Mouse (Mus musculus) hindbrain, embryonic 13.5 days (tissue): Measurements from ENCODE around the gene Shd. TPM values are rescaled to one million over a fixed set of nuclear protein-coding genes. Genes with fewer than 3 reads are reported as not detected.
"Not testable (repeated sequence)": the region's sequence is repeated elsewhere in the genome, so short reads cannot be mapped to it uniquely, and the experiment has no call there.

ENCODE experiments used
- ATAC-seq: fragments of 200-750 bp; cut with Nextera tagmentation; 2 replicates; pipeline ENCODE4 v1.8.0; 2017; ENCODE audit warnings: moderate TSS enrichment; ENCODE audit not compliant: low FRiP score
- H3K27ac ChIP-seq: fragments of 300-500 bp; sonication (generic); 2 replicates; pipeline ENCODE4 v1.5.1; 2015; ENCODE audit warnings: inconsistent platforms, mild to moderate bottlenecking, moderate library complexity
- H3K27me3 ChIP-seq: fragments of 300-500 bp; sonication (generic); 2 replicates; pipeline ENCODE4 v1.6.1; 2015; ENCODE audit warnings: mild to moderate bottlenecking, inconsistent platforms
- H3K36me3 ChIP-seq: fragments of 300-500 bp; sonication (generic); 2 replicates; pipeline ENCODE4 v1.6.1; 2015; ENCODE audit warnings: mild to moderate bottlenecking, inconsistent platforms
- H3K4me1 ChIP-seq: fragments of 300-500 bp; sonication (generic); replicated peaks from 2 replicates; pipeline ENCODE4 v1.6.1; 2015; ENCODE audit warnings: inconsistent platforms
- H3K4me2 ChIP-seq: fragments of 300-500 bp; sonication (generic); 2 replicates; pipeline ENCODE4 v1.6.1; 2015; ENCODE audit warnings: inconsistent platforms, mild to moderate bottlenecking, moderate library complexity
- H3K4me3 ChIP-seq: fragments of 300-500 bp; sonication (generic); 2 replicates; pipeline ENCODE4 v1.5.1; 2015; ENCODE audit warnings: mild to moderate bottlenecking, inconsistent platforms
- H3K9ac ChIP-seq: fragments of 300-500 bp; sonication (generic); 2 replicates; pipeline ENCODE4 v1.6.1; 2015; ENCODE audit warnings: mild to moderate bottlenecking, inconsistent platforms
- H3K9me3 ChIP-seq: fragments of 300-500 bp; sonication (generic); 2 replicates; pipeline ENCODE4 v1.6.1; 2016; ENCODE audit warnings: inconsistent platforms
- WGBS: fragments of 180-500 bp; shearing (Covaris S2); methylation state at CpG from one replicate; pipeline ENCODE4 v1.1.7; 2015; 5-methylcytosine and 5-hydroxymethylcytosine counted together
- polyA plus RNA-seq: library from polyadenylated mRNA; unstranded; fragments of >200 nt; fragmentation: Nextera tagmentation; extraction: Ambion mirVana; gene quantifications from 2 replicates; pipeline ENCODE4 v1.2.1, GENCODE M21; 2015

Shd gene
- 170 and 182 TPM in 2 replicates for polyA plus RNA-seq

DNA sequence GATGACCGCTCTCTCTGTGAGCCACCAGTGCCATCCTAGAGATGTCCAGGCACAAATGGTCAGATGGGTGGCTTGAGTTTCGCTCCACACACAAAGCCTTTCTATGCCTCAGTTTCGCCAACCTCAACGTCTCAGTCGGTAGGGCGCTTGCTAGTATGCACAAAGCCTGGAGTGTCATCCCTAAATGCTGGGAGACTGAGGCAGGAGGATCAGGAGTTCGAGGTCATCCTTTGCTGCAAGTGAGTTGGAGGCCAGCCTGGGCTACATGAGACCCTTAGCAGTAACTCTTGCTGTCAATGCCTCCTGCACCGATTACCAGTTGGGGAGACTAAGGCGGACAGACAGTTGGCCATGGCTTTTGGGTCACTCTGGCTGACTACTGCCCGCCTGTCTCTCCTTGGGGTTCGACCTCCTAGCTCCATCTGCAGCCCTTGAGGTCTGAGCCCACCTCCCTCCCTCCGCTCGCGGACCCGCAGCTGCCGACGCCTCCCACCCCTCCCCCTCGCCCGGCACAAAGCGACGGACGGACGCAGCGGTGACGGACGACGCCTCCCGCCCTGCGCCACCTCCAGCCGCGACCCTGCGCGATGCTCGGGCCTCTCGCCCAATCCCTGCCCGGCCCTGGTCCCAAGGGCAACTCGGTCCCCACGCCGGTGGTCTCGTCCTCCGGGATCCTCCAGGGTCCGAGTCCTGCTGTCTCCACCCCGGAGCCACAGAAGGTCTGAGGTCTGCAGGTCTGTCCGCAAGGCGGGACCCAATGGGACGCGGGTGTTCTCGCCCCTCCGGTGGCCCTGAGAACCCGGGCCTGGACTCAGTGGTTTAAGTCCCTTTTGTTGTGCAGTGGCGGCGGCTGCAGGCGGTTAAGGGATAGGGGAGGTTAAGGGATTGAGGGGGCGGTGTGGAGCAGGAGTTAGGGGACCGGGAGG lies at the start of gene Shd:
TSS of gene Shd (plus strand) at position 502 of the 926 bp plus-strand sequence.
- H3K9me3 ChIP-seq, result no peaks in the 10 kb centered on the region
- H3K27ac ChIP-seq, result peak within 1 kb of the TSS; percentile 96
- H3K9ac ChIP-seq, result peak within 1 kb of the TSS; percentile 91
- peak within 1 kb of the TSS; percentile 70 for H3K4me3 ChIP-seq
- peaks cover 63% of the 10 kb centered on the region for H3K4me1 ChIP-seq
- ATAC-seq, result peak; percentile 47
- H3K4me2 ChIP-seq, result peak within 1 kb of the TSS; percentile 87
- H3K36me3 ChIP-seq, result peaks cover 54% of the 10 kb centered on the region
- H3K27me3 ChIP-seq, result no peaks in the 10 kb centered on the region
- 8% methylated on average over 53 of the region's 55 CpGs for WGBS

DNA sequence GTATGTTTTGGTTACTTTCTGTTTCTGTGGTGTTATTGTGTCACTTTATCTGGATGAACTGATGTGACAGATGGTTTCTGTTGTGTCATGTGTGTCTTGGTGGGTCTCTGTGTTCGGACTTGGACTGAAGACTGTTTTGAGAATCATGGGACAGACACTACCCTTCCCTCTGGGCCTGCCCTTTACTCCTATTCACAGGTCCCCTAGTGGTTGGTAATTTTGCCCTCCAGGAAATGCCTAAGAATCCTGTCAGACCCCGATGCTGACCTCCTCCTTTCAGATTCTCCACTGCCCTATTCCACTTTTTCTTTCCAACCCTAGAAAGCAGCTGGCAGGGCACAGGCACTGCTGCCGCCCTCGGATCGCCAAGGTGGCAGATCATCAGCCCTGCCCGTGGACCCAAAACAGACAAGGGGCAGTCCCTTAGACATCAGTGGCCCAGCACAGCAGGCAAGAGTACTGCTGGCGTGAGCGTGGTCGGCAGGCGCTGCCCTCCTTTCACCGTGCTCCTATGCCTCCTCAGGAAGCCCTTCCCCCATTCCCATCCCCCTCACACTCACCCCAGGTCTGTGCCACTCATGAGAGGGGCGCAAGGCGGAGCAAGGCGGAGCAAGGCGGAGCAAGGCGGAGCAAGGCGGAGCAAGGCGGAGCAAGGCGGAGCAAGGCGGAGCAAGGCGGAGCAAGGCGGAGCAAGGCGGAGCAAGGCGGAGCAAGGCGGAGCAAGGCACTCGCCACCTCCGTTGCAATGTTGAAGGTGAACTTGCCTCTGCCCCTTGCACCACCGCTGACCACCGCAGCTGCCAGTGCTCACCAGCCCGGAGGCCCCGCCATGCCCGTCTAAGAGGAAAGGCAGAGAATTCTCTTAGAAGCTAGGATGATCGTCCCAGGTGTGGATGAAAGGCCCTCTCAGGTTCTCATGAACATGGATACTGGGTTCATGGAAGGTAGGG lies 38.4 kb upstream of the Shd start:
- 1% methylated on average over 33 of the region's 33 CpGs for WGBS
- Histone ChIP-seq H3K27ac (peak overlapping the region; percentile 90), H3K36me3 (no peaks in the 10 kb centered on the region), H3K4me3 (peak overlapping the region; percentile 58), H3K4me1 (peaks cover 10% of the 10 kb centered on the region), H3K9ac (peak overlapping the region; percentile 84), H3K27me3 (no peaks in the 10 kb centered on the region), H3K4me2 (peak overlapping the region; percentile 73), H3K9me3 (0 out of 2 replicates have a peak, but pooled peaks cover 2% of the 10 kb centered on the region)
- peak; percentile 98 for ATAC-seq

DNA sequence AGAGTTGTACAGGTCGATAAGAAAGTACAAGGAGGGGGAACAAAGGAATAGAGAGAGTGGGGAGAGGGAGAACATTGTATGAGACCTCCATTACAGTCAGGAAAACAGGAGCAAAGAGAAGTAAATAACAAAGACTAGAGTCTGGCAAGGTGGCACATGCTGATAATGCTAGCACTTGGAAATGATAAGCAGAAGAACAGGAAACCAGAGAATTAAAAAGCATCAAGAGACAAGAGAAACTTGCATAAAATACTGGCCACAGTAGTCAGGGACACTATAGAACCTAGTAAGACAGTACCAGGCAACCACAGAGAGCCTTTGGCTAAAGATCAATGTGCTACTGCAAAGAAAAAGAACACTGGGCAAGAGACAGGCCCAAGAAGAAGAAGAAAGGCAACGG lies 37.6 kb upstream of the Shd start:
- H3K9me3 ChIP-seq, result 0 out of 2 replicates have a peak, but pooled peaks cover 6% of the 10 kb centered on the region
- H3K4me2 ChIP-seq, result peak overlapping the region; percentile 73
- no peaks in the 10 kb centered on the region for H3K27me3 ChIP-seq
- peaks cover 10% of the 10 kb centered on the region for H3K4me1 ChIP-seq
- H3K36me3 ChIP-seq, result no peaks in the 10 kb centered on the region
- H3K9ac ChIP-seq, result no peak overlapping the region; the same call in 1 of the 2 replicates
- no peak overlapping the region for H3K27ac ChIP-seq
- WGBS, result 80% methylated on average over 2 of the region's 2 CpGs
- peak overlapping the region; percentile 58 for H3K4me3 ChIP-seq
- ATAC-seq, result no peak

DNA sequence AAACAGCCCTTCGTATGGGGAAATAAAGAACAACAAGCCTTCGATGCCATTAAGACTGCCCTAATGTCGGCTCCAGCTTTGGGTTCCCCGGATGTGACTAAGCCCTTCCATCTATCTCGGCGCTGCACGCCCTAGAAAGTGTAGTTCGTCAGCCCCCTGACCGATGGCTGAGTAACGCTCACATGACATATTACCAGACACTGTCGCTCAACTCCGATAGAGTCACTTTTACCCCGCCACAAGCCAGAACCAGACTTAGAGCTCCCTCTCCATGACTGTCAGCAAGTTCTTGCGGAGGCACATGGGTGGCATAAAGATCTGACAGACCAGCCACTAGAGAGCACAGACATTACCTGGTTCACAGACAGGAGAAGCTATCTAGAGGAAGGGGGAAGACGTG lies 37.1 kb upstream of the Shd start:
- H3K27me3 ChIP-seq, result no peaks in the 10 kb centered on the region
- H3K4me3 ChIP-seq, result no peak overlapping the region
- no peak overlapping the region for H3K9ac ChIP-seq
- peaks cover 10% of the 10 kb centered on the region for H3K4me1 ChIP-seq
- H3K36me3 ChIP-seq, result peaks cover 3% of the 10 kb centered on the region; the same call in 1 of the 2 replicates
- H3K27ac ChIP-seq, result no peak overlapping the region
- 97% methylated on average over 15 of the region's 15 CpGs for WGBS
- ATAC-seq, result no peak
- H3K9me3 ChIP-seq, result peaks cover 9% of the 10 kb centered on the region; the same call in 1 of the 2 replicates
- peak overlapping the region; percentile 73; the same call in 1 of the 2 replicates for H3K4me2 ChIP-seq

DNA sequence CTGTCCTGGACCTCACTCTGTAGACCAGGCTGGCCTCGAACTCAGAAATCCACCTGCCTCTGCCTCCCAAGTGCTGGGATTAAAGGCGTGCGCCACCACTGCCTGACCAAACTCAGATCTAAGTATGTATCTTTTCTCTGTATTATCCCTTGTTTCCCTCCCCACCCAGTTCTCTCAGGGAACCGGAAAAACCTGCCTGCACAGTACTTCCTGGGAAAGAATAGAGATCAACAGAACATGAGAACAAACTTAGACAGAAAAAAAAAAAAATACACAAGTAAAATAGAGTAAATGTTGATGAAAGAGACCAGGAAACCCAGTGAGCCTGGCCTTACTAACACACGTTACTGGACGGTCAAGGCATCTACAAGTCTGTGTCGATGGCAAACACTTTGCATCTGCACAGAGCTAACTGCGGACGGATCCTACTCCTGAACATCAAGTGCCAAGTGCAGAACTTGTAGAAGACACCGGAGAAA lies 25.8 kb upstream of the Shd start:
- Histone ChIP-seq H3K36me3 (peaks cover 17% of the 10 kb centered on the region), H3K4me2 (peak overlapping the region; percentile 74), H3K4me3 (peak overlapping the region; percentile 51), H3K4me1 (peaks cover 12% of the 10 kb centered on the region), H3K9ac (peak overlapping the region; percentile 75), H3K27ac (peak overlapping the region; percentile 95)
- not testable (repeated sequence) for ATAC-seq, H3K27me3 ChIP-seq, H3K9me3 ChIP-seq
- WGBS, result 37% methylated on average over 10 of the region's 10 CpGs

DNA sequence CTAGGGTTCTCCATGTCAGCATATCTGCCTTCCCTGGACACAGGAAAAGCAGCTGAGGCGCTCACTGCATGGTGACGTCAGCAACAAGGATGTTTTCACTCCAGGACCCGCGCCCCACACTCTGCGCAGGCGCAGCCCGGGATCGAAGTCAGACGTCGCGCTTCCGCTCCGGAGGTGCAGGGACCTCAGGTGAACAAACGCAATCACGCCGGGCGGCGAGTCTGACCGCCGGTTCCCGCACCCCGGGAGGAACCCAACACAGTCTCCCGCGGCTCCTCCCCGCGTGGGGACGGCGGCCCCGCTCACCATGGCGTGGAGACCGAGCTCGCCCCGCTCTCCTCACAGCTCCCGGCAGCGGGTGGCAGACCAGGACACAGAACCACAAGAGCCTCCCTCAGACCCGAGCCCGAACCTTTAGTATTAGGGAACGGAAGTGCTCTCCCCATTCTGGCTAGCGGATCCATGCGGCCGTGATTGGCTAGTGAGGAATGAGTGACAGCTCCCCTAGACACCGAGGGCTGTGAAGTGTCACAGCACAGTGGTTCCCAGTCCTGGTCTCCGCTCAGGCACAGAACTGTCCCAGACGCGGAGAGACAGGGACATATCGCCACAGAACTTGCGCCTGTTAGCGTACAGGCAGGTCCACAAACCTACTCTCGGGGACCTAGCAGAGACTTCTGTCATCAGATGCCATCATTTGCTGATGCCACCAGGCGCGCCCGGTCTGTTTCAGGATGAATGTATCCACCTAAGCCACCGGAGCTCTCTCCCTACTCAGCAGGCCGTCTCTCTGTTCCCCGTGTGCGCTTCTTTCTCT lies 25.2 kb upstream of the Shd start:
- under 1% methylated on average over 56 of the region's 56 CpGs for WGBS
- ATAC-seq, result peak; percentile 99
- H3K27me3 ChIP-seq, H3K9me3 ChIP-seq: not testable (repeated sequence)
- H3K27ac ChIP-seq, result peak overlapping the region; percentile 95
- peaks cover 10% of the 10 kb centered on the region for H3K36me3 ChIP-seq
- H3K9ac ChIP-seq, result peak overlapping the region; percentile 75
- H3K4me1 ChIP-seq, result peaks cover 12% of the 10 kb centered on the region
- H3K4me2 ChIP-seq, result peak overlapping the region; percentile 74
- H3K4me3 ChIP-seq, result peak overlapping the region; percentile 51

DNA sequence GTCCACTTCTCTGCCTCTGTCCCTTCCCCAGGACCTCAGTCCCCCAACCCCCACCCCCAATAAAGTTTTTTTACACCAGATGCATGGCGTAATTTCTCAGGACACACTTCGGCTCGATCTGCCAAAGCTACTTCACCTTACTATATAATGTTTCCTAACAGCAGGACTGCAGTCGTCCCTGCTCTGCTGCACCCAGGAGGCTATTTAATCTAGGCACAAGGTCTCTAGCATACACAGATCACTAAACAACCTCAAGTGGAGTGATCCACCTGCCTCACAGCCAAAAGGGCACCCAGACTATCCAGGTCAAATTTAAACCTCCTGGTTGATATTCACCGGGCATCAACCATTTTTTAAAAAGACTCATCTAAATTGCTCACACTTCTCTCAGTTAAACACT lies 24.6 kb upstream of the Shd start:
- peaks cover 4% of the 10 kb centered on the region; the same call in 1 of the 2 replicates for H3K9me3 ChIP-seq
- H3K27ac ChIP-seq, result peak overlapping the region; percentile 95
- H3K9ac ChIP-seq, result peak overlapping the region; percentile 75
- H3K27me3 ChIP-seq, result 0 out of 2 replicates have a peak, but pooled peaks cover 3% of the 10 kb centered on the region
- H3K4me3 ChIP-seq, result peak overlapping the region; percentile 51
- peak overlapping the region; percentile 74 for H3K4me2 ChIP-seq
- no peak for ATAC-seq
- peaks cover 4% of the 10 kb centered on the region for H3K36me3 ChIP-seq
- peaks cover 12% of the 10 kb centered on the region for H3K4me1 ChIP-seq
- WGBS, result 35% methylated on average over 5 of the region's 5 CpGs

DNA sequence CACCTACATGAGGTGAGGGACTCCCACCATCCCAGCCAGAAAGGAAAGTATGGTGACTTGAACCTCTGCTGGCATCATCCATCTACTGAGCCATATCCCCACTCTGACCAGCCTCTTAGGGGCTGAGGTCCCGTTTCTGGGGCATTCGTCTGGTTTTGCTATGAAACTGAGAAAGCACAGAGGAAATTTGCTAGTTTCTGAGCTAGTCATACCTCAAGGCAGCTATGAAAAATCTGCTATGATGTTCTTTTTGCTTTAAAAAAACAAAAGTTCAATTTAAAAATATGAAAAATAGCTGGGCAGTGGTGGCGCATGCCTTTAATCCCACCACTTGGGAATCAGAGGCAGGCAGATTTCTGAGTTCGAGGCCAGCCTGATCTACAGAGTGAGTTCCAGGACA lies 21.6 kb upstream of the Shd start:
- peaks cover 12% of the 10 kb centered on the region for H3K4me1 ChIP-seq
- H3K4me2 ChIP-seq, result no peak overlapping the region
- H3K9ac ChIP-seq, result no peak overlapping the region
- no peaks in the 10 kb centered on the region for H3K9me3 ChIP-seq
- H3K36me3 ChIP-seq, result no peaks in the 10 kb centered on the region
- WGBS, result 93% methylated on average over 4 of the region's 4 CpGs
- no peak overlapping the region for H3K4me3 ChIP-seq
- ATAC-seq, result no peak
- H3K27ac ChIP-seq, result no peak overlapping the region
- 0 out of 2 replicates have a peak, but pooled peaks cover 8% of the 10 kb centered on the region for H3K27me3 ChIP-seq

DNA sequence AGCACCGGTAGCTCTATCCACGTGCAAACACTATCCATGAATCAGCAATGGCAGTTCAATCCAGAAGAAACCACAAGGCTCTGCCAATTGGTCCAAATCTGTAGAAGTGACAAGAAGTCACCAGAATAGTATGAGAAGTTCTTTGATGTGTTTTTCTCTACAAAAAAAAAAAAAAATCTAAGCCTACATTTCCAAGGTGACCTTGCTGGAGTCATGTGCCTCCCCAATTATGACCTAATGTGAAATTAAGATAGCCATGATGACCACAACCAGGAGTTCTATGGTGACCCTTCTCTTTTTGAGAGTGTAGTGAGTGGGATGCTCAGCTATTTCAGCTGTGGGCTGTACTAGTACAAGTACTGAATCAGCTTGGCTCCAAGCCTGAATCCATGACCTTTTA lies 20.9 kb upstream of the Shd start, which contains the start of gene Zfp119b:
TSS of gene Zfp119b (minus strand) at position 101 of the 400 bp plus-strand sequence.
- Histone ChIP-seq H3K4me1 (peaks cover 10% of the 10 kb centered on the region), H3K4me2 (no peak within 1 kb of the TSS), H3K27me3 (peaks cover 16% of the 10 kb centered on the region), H3K9ac (no peak within 1 kb of the TSS), H3K27ac (no peak within 1 kb of the TSS), H3K4me3 (no peak within 1 kb of the TSS), H3K36me3 (no peaks in the 10 kb centered on the region), H3K9me3 (no peaks in the 10 kb centered on the region)
- 93% methylated on average over 2 of the region's 2 CpGs for WGBS
- ATAC-seq, result no peak

DNA sequence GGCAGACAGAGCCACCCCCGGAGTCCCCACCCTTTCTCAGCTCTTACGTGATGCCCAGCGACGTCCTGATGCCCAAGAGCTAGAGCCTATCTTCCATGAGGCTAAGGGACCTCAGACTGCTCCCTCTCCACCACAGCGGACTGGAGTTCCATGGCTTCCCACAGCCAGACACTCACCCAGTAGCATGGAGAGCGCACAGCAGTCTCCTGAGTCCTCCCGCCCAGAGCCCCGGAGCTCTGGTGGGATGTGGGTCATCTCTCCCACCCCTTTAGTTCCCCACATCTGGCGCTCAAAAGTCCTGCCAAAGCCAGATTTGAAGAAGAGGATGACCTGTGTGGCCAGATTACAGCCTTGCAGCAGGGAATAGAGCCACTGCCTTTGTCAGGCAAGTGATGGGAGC lies 19.7 kb upstream of the Shd start:
- peaks cover 26% of the 10 kb centered on the region for H3K27me3 ChIP-seq
- H3K4me3 ChIP-seq, result no peak overlapping the region
- H3K4me2 ChIP-seq, result no peak overlapping the region
- H3K36me3 ChIP-seq, result no peaks in the 10 kb centered on the region
- H3K27ac ChIP-seq, result no peak overlapping the region
- no peak overlapping the region for H3K9ac ChIP-seq
- ATAC-seq, result no peak
- 80% methylated on average over 9 of the region's 9 CpGs for WGBS
- no peaks in the 10 kb centered on the region for H3K9me3 ChIP-seq
- peaks cover 7% of the 10 kb centered on the region for H3K4me1 ChIP-seq

DNA sequence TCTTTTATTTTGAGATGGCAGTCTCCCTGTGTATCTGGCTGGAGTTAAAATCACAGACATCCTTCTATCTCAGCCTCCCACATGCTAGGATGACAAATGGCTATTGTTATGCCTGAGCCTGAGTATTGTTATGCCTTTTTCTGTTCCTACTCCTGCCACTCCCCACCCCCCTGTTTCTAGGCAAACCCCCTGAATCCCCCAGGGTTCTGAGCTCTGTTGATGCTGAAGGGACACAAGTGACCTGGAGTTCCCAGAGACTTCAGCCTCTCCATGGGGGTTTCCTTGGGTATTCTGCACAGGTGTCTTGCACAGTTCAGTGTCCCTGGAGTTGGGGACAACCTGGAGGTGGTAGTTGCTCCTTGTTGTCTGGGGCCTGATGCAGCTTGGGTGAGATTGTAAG lies 18.2 kb upstream of the Shd start:
- Histone ChIP-seq H3K27me3 (peaks cover 26% of the 10 kb centered on the region), H3K4me3 (no peak overlapping the region), H3K9ac (peak overlapping the region; percentile 39; the same call in 1 of the 2 replicates), H3K9me3 (no peaks in the 10 kb centered on the region), H3K27ac (no peak overlapping the region), H3K4me2 (no peak overlapping the region), H3K36me3 (no peaks in the 10 kb centered on the region), H3K4me1 (peaks cover 17% of the 10 kb centered on the region)
- ATAC-seq, result no peak
